Mouse (Mus musculus): ENCODE measurements around the gene Sulf2.

DNA sequence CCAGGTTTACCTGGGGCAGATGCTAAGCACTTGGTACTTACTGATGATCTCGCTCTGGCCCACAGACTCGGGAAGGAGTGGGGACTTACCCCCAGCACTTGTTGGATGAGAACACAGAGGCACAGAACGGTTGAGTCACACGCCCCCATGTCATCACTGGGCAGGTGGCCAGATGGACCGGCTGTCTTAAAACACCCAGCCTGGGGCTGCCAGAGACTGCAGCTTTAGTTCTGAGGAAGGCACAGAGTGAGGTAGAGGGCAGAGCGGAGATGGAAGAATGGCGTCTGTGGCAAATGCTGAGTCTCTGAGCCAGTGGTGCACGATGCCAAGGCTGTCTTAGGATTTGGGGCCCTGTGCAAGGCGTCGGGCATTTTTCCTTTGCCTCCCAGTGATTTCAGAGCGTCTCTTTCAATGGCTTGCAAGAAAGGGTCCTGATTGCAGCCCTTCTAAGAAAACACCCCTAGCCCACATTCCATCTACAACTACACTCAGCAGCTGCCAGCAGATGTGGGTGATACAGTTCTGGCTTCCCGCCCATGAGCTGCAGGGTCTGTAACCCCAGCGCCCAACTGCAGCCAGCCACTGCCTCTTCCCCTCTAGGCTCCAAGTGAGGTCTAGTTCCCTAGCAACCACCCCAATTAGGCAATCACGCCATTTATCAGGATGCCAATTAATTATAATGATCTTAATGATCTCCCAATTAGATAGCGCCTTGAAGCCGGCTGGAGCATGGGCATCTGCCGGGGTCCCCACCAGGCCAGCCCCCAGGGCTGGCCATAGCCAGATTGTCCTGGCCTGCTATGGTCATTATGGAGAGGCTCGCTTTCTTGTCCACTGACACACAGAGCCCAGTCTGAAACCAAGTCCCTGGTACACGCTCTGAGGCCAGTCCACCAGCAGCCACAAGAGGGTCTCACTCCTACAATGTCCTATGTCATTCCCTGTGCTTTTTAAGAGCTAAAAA lies 3.7 kb downstream of the Sulf2 start:
- no peak for TF ChIP-seq CTCF (IDR thresholded peaks at IDR 0.05; ENCODE audit: borderline replicate concordance, insufficient read depth, low read length)
- 0 out of 2 replicates have a peak, but pooled peaks have one; percentile 36 for TF ChIP-seq POLR2A (IDR thresholded peaks at IDR 0.05; ENCODE audit: low read depth, low read length)
